Mouse (Mus musculus) T-cell, adult 2 months (primary cell): Measurements from ENCODE around the gene Olfr1295.

Source experiments
- DNase-seq: peaks from one replicate; pipeline ENCODE4 v3.0.0; 2022; ENCODE audit warnings: low spot score

Gene Olfr1295

DNA sequence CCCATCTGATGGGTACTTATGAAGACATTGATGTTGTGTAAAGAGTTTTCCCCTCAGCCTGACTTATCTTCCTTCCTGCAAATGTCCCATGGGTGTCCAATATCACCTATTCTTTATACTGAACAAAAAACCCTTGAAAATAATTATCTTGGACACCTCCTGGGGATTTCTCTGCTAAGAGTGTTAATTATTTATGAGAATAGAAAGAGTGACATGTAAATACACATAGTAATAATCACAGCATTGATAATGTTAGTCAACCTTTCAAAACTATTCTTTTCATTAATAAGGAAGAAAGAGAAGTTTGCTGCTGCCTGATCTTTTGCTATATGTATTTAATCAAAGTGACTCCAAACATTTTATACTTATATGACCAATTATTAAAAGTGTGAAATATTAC, at the start of gene Olfr1295:
Gene Olfr1295 (minus strand): TSS at position 101 of the 400 bp plus-strand sequence.
- no peak for DNase-seq

- DNase-seq, result no peak
These were observed 29.3 kb downstream of the Olfr1295 start, which contains the start of gene Olfr1294 for GRCm38 (mm10) chr2:111540191-111540590. Gene Olfr1294, minus strand, starts transcription at chr2:111540291.

DNA sequence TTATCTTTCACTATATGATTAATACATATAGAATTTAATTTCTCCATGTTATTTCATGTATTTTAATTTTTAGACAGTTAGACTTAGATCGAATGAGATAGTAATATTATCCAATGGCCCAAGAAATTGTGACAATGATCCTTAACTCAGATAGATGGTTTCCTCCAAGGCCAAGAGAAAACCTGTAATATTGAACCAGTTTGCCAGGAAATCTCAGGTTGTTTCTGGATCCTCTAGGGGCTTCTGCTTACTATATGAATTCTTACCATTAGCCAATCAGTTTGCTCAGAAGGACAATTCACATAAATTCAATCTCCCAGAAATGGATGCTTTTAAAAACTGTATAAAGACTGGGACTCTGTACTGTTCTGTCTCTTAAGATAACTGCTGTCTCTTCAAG, 44.6 kb downstream of the Olfr1295 start, which contains the start of gene Olfr1293-ps:
Gene Olfr1293-ps (plus strand): TSS at position 301 of the 400 bp plus-strand sequence.
- no peak for DNase-seq

DNA sequence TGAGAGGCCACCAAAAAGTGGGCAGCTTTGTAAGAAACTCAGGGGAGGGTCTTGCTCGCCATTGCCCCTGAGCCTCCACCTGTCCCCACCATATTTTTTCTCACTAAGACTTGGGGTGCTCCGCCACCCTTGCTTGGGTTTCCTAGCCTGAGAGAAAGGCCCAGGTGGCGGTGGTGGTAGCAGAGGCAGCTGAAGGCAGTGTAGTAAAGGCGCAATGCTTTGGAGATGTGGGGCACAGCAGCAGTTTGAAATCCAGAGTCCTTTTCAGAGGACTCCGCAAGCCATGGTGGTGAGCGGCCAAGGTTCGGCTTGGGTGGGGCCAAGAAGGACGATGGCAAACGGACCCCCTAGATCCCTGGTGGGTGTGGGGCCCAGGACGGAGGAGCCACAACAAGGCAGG, 52.0 kb downstream of the Olfr1295 start:
- no peak for DNase-seq
